Mouse (Mus musculus) cerebellum, adult 9-10 months (tissue): ENCODE results near the gene Dnttip1.
"Not testable (repeated sequence)": the region's sequence is repeated elsewhere in the genome, so short reads cannot be mapped to it uniquely, and the experiment has no call there.

Experiments
- DNase-seq: peaks from one replicate; pipeline ENCODE4 v3.0.0; 2022

Dnttip1 gene

DNA sequence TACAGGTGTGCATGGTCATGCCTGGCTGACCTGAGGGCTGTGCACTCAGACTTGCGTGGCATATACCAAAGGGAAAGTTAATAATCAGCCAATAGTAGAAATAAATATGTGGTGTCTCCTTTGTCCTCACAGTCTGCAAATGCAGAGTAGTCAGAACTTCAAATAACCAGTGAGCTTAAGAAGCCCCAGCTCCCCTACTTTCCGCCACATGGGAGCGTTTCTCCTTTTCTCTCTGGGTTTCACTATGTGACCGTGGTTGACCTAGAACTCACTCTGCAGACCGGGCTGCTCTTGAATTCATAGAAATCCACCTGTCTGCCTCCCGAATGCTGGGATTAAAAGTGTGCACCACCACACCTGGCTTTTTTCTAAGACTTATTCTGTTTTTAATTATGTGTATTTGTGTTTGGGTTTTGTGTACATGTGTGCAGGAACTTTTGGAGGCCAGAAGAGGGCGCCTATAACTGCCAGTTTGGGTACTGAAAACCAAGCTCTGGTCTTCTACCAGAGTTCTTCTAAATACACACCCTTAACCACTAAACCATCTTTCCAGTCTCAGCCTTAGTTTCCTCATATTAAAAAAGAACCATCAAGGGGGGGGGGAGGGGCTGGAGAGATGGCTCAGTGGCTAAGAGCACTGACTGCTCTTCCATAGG is 38.3 kb downstream of the Dnttip1 start:
- DNase-seq = no peak

DNA sequence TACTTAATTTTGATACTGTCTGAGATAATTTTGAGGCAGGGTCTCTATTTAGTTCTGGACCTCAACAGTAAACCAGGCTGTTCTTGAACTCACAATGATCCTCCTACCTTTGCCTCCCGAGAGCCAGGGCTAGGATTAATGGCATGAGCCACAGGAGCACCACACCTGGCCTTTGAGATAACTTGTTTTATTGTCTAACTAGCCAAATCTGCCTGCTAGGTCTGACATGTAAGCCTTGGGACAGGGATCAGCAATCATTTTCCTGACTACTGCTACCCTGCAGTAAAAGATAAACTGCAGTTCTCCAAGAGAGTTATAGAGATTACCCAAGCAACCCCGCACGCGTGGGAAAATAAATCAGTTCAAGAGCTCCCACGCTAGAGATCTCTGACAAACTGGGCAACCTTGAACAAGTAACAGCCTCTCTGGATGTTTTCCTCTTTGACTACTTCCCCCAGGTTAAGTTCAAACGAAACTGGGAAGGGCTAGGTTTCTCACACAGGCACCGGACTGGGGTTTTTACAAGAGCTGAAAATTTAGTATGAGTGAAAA is 39.2 kb downstream of the Dnttip1 start:
- no peak for DNase-seq

DNA sequence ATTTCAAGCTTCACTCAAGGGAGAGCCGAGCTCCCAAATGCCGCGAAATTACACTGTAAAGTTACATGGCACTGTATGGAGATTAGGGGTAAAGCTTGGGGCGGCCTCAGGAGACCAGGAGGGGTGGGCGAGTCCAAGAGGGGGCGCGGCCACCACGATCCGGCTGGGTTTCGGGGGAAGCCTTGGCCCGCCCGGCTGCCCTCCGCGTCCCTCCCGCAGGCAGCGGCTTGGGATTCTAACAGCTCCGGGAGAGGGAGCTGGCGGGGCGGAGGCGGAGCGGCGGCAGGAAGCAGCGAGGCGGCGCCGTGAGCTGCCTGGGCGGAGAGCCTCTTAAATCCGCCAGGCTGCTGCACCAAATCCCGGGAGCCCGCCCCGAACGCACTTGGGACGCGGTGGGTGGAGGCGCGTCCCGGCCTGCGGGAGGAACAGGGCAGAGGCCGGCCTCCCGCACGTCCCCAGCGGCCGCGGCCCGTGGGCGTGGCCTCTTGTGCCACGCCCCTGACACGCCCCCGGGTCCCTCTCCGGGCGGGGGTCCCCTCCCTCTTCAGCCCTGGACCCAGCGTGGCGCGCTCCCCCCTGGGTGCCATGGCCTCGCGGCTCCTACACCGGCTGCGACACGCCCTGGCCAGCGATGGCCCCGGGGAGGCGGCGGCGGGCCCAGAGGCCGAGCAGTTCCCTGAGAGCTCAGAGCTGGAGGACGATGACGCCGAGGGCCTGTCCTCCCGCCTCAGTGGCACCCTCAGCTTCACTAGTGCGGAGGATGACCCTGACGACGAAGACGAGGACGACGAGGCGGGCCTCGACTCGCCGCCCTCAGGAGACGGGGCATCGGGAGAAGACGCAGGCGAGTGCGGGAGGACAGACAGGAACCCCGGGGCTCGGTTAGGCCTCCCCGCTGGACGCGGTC is 40.0 kb downstream of the Dnttip1 start, which contains the start of gene Snx21:
Gene Snx21, plus strand, starts transcription at position 343 of the 907 bp plus-strand sequence.
- peak; percentile 93 for DNase-seq

DNA sequence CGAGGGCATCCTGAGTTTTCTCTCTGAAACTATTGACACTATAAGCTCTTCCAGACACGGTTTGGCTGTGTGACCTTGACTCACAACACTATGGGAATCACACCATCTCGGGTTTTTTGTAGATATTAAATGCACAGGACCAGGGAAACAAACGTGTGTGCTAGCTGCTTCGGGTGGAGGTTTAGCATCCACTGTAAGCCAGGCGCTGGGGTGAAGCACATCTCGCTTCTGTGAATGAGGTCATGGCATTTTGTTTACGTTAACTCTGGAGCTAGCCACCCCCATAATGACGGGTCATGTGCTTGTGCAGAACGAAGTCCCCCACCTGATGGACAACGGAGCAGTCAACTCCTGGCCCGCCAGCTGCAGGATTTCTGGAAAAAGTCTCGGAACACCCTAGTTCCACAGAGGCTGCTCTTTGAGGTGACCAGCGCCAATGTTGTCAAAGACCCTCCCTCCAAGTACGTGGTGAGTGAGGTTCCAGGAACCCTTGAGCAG is 40.7 kb downstream of the Dnttip1 start:
- DNase-seq = no peak

DNA sequence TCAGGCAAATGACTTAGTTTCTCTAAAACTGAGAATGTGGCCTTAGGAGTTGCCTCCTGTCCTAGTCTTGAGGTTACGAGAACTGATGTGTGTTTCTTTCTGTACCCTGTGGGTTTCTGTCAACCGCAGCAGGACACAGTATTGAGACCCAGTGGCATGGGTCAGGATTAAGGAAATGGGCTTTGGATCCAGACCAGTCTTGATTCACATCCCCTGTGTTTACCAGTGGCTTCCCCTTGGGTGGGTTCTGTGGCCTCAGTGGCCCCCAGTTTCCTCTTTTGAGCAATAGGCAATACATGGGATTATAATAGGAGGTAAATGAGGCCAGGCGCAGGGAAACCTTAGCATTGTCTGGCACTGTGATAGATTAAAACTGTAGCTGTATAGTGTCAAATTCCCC is 41.2 kb downstream of the Dnttip1 start:
- no peak for DNase-seq

DNA sequence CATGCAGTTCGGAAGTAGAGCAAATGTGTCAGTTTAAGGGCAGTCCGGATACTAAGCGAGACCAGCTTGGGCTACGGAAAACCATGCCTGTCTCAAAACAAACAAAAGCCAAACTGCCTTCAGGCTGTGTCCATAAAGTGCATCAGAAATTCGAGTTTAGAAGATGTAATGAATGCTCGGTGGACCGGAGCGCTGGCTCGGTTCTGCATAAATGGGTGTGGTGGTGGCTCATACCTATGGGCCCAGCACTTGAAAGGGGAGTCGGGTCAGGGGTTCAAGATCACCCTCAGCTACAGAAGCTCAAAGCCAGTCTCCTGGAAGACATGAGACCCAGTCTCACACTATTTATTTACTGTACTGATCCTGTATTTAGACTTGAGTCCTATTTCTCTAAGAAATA is 42.0 kb downstream of the Dnttip1 start:
- peak; percentile 50 for DNase-seq

DNA sequence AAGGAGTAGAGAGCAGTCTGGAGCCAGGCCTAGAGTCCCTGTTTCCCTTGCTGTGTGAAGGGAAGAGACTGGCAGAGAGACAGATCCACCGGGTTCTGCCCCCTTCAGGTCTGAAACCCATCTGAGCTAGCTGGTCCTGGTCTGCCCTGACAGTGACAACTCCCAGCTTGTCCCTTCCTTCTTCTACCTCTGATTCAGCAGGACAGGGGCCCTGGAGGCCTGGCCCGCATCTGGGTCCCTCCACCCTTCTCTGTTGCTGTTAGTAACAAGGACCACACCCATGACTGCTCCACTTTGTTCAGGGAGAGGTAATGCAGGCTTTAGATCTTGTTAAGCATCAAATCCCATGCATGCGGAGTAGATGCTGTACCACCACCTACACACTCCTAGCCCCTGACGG is 42.6 kb downstream of the Dnttip1 start:
- no peak for DNase-seq

DNA sequence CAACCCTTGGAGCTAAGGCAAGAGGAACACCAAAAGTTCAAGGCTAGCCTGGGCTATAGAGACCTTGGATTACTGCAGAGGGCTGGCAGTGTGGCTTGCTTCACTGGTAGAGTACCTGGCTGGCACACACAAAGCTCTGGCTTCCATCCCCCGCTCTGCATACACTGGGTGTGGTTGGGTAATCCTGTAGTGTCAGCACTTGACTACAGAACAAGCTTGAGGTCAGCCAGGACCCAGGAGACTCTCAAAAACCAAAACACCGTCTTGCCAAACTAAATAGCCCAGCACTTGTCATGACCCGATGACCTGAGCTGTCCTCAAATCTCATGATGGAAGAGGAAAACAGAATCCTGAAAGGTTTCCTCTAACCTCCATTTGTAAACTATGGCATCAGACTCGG is 44.7 kb downstream of the Dnttip1 start:
- DNase-seq = no peak

DNA sequence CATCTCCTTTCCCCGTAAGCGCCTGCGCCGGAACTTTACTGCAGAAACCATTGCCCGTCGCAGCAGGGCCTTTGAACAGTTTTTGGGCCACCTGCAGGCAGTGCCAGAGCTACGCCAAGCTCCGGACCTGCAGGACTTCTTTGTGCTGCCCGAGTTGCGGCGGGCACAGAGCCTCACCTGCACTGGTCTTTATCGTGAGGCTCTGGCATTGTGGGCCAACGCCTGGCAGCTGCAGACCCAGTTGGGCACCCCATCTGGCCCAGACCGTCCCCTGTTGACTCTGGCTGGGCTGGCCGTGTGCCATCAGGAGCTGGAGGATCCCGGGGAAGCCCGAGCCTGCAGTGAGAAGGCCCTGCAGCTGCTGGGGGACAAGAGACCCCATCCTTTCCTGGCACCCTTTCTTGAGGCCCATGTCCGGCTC is 46.1 kb downstream of the Dnttip1 start:
- DNase-seq = peak; percentile 63

DNA sequence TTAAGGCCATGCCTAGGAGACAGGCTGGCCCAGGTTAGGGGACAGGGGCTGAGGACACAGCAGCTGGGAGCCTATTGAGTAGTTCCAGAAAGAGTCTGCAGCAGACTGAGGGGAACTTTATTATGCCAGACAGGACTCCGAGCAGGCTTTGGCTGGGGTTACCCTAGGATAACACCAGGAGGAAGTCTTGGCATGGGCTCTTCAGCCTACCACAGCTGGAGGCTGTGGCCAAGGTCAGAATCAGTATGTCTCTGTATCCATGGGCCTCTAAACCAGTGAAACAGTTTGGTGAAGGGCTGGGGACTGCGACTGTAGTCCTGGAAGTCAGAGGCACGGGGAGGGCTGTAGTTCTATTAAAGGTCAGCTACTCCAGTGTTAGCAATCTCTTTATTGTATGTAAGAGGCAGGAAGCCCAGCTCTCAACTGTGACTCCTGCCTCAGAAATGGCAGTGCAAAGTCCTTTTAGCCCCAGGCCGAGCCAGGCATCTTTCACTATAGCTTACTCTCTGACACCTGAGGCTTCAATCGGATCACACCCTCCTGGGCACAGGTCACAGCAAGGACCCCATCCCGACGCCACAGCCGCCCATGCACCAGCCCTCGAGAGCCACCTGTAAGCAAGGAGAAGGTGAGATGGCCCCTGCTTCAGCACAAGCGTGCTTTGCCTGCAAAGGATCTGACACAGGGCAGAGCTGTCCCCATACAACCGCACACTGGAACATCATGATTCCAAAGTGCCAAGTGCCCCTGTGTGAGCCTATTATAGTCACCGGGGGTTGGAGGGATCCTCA is 46.8 kb downstream of the Dnttip1 start:
- DNase-seq = no peak

DNA sequence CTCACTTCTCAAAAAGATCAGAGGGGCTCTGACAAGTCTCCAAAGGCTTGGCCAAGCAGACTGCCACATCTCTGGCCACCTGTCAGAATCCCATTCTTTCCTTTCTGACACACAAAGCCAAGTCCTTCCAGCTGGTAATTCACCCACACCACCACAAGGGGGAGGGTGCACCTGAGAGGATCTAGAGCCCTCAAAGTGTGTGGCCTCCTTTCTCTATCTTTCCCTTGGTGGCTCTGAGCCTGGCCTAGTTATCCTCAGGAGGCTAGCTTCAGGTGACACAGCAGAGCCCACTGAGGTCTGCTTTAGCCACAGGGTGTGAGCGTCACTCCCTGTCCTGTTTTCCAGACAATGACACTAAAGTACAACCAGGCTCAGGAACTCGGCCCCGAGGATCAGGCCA is 47.5 kb downstream of the Dnttip1 start:
- peak; percentile 88 for DNase-seq

DNA sequence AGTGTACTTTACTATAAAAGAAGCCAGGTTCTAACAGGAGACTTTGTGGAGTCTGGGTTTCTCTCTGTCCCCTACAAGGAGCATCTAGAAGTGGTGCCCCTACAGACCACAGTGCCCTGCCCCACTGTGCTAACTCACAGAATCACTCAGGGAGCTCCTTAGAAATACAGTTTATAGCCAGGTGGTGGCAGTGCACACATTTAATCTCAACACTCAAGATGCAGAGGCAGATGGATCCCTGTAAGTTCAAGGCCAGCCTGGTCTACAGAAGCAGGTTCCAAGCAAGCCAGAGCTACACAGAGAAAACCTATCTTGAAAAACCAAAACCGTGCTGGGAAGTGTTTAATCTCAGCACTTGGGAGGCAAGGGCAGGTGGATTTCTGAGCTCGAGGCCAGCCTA is 48.0 kb downstream of the Dnttip1 start:
- no peak for DNase-seq

DNA sequence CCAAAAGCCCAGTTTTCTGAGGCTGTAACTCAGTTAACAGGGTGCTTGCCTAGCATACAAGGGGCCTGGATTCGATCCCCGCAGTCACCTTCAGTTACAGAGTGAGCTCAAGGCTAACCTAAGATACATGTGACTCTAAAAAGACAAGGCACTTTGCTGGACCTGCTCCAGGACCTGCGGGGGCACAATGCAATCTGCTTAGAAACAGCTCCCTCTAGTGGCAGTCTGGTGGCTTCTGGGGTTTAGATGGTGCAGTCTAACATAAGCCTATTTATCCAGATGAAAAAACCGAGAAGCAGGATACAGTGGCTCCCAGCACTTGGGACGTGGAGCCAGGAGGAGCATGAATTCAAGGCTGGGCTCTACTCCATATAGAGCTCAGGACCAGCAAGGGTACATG is 48.5 kb downstream of the Dnttip1 start:
- DNase-seq = peak; percentile 91

DNA sequence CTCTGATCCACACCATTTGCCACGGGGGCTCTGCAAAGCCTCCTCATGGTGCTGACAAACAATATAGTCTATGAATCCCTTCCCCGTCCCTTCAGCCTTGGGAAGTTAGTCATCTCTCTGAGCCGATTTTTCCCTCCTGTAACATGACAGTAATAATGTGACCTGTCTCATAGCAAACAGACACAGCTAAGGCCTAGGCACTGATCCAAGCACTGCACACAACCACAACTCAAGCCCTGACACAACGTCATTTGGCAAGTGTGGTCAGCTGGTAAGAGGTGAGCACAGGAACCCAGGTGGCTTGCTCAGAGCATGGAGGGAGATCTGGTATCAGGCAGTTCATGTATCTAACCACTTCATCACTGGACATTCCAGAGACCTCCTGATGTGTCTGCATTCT is 50.1 kb downstream of the Dnttip1 start:
- no peak for DNase-seq

DNA sequence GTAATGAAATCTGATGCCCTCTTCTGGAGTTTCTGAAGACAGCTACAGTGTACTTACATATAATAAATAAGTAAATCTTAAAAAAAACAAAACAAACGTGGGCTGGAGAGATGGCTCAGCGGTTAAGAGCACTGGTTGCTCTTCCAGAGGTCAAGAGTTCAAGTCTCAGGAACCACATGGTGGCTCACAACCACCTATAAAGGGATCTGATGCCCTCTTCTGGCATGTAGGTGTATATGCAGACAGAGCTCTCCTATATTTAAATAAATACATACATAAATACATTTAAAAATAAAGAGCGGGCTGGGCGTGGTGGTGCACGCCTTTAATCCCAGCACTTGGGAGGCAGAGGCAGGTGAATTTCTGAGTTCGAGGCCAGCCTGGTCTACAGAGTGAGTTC is 52.8 kb downstream of the Dnttip1 start:
- not testable (repeated sequence) for DNase-seq

DNA sequence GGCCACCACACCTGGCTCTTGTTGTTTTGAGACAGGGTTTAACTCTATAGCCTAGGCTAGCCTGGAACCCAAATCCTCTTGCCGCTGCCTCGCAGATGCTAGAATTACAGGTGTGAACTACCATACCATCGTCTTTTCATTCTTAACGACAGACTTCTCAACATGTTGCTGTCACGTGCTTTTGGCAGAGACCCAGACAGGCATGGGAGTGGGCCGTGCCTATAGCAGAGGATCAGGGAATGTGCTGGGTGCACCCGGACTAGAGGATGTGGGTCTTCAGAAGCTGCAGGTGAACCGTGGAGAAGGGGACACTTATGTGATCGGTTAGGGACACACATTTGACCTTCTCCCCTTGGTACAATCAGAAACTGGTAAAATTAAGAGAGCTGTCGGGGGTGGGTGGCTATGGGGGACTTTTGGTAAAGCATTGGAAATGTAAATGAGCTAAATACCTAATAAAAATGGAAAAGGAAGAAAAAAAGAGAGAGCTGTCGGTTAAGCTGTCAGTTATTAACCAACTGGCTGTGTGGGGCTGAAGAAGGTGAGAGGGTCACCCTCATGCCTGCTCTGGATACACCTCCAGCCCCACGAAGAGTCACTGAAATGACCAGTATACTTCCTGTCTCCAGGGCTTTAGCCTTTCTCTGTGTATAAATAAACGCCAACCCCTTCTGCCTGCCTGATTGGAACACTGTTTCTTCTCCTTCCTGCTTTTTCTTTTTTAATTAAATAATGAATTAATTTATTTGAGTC is 54.6 kb downstream of the Dnttip1 start:
- DNase-seq = no peak

DNA sequence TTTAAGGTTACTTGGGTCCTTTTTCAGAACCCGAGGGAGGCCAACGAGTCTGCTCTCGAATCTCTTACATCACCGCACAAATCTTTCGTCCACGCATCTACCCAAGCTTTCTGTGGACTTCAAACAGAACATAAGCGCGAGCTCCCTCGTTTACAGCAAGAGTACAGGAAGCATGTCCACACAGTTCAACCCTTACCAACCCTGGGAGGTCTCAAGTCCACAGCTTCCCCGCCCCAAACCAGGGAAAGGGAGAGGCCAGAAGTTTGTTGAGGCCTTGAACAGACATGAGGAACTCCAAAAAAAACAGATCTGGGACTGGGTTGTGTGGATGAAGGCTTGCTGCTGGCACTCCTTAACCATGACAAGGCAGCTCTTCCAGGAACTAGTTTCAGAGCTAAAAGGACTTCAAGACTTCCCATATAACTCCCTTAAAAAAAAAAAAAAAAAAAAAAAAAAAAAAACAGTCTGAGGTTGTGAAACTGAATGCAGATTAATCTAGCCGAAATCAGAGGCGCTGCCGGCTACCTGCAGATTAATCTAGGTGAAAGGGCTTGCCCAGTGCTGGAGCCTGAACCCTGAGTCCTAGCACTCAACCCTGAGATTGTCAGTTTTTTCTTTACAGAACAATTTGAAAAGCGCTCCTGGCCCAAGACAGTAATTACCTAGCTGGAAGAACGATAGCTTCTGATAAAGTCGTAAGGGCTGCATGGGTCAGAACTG is 57.6 kb downstream of the Dnttip1 start:
- DNase-seq = no peak

DNA sequence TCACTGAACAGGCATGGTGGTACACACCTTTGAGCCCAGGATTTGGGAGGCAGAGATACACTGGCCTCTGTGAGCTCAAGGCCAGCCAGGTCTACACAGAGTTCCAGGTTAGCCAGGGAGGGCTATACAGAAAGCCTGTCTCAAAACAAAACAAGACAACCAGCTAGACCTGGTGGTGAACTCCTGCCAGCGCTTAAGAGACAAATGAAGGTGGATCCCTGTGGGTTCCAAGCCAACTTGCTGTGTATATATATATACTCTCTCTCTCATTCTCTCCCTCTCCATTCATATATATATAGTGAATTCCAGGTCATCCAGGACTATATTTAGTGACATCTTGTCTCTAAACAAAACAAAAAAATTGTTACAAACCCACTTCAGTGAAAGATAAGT is 58.1 kb downstream of the Dnttip1 start:
- DNase-seq = no peak

DNA sequence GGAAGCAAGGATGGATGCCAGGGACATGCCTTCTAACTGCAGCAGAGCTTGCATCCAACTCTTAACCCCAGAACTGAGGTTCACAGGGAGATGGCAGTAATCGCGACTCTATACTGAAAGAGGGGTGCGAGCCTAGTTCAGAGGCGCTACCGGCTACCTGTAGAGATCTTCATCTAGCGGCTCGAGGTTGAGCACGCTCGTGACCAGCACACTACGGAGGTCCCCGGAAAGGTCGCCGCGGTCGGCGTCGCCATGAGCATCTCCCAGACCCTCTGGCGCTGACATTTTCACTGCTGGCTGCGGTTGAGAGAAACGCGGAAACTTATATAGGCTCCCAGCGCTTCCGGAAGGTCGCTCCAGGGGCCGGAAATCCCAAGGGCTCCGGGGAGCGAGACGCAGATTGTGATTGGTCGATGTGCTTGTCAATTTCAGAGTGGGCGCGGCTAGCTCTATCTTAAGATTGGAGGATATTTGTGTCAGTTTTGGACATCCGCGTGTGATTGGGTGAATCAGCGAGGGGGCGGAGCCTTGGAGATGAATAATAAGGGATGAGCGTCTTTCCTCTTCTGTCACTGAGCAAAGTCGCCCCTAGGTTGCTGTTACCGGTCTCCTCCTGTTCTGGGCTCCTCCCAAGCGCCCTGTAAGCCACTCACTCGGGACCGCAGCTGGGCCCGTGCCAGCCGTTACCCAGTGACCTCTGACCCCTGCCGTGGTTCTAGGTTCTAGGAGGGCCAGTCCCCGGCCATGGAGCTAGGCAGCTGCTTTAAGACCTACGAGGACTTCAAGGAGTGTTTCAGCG is 58.9 kb downstream of the Dnttip1 start, which contains the start of the genes Acot8 and Zswim3:
Gene Acot8, minus strand, starts transcription at position 350 of the 799 bp plus-strand sequence.
Gene Zswim3, plus strand, starts transcription at position 566 of the 799 bp plus-strand sequence.
- DNase-seq = peak; percentile 99

DNA sequence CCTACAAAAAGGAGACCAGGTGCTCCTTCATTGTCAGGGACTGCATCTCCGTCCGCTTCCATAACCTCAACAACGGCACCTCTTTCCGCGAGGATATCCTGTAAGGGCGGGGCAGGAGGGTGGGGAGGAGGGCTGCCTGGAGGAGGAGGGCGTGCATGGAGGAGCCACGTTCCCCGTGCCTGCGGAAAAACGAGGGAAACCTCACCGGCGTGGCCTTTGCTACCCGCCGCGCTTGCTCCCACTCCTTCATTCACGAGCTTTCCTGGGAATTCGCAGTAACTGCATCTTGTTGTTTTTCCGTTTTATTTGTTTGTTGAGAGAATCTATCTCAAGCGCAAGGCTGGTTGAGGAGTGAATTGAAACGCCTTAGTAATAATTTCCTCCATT is 59.5 kb downstream of the Dnttip1 start:
- DNase-seq = no peak
